Mouse (Mus musculus) forebrain, postnatal 0 days (tissue): ENCODE results near the gene Uimc1. TPM values are rescaled to one million over a fixed set of nuclear protein-coding genes. Genes with fewer than 3 reads are reported as not detected.

ENCODE experiments used
- ATAC-seq: fragments of 200-750 bp; cut with Nextera tagmentation; 2 replicates; pipeline ENCODE4 v1.8.0; 2017; ENCODE audit warnings: mild to moderate bottlenecking, moderate library complexity
- DNase-seq: peaks from one replicate; pipeline ENCODE4 v3.0.0-alpha.2; 2015
- H3K27ac ChIP-seq: fragments of 300-500 bp; sonication (generic); 2 replicates; pipeline ENCODE4 v1.5.1; 2014; ENCODE audit warnings: low read depth, mild to moderate bottlenecking, antibody characterized with exemption, low read length, moderate library complexity, mixed read lengths
- H3K27me3 ChIP-seq: fragments of 300-500 bp; sonication (generic); 2 replicates; pipeline ENCODE4 v1.6.1; 2014; ENCODE audit warnings: mild to moderate bottlenecking, low read length, mixed read lengths; ENCODE audit not compliant: insufficient read depth
- H3K36me3 ChIP-seq: fragments of 300-500 bp; sonication (generic); 2 replicates; pipeline ENCODE4 v1.6.1; 2014; ENCODE audit warnings: mild to moderate bottlenecking, moderate library complexity; ENCODE audit not compliant: insufficient read depth
- H3K4me1 ChIP-seq: fragments of 300-500 bp; sonication (generic); 2 replicates; pipeline ENCODE4 v1.6.1; 2014; ENCODE audit warnings: antibody characterized with exemption; ENCODE audit not compliant: insufficient read depth
- H3K4me2 ChIP-seq: fragments of 300-500 bp; sonication (generic); 2 replicates; pipeline ENCODE4 v1.6.1; 2014; ENCODE audit warnings: low read depth, mild to moderate bottlenecking, moderate library complexity
- H3K4me3 ChIP-seq: fragments of 300-500 bp; sonication (generic); 2 replicates; pipeline ENCODE4 v1.5.1; 2014; ENCODE audit warnings: low read depth, low read length, mixed read lengths
- H3K9ac ChIP-seq: fragments of 300-500 bp; sonication (generic); 2 replicates; pipeline ENCODE4 v1.6.1; 2014; ENCODE audit warnings: mild to moderate bottlenecking
- H3K9me3 ChIP-seq: fragments of 300-500 bp; sonication (generic); 2 replicates; pipeline ENCODE4 v1.6.1; 2016; ENCODE audit warnings: low read length
- CTCF ChIP-seq: sonication (generic); IDR thresholded peaks from 2 replicates; pipeline ENCODE4 v1.5.1; 2016; ENCODE audit warnings: antibody characterized with exemption, control low read depth, low read depth
- WGBS: fragments of 180-500 bp; shearing (Covaris S2); extraction: QIAGEN DNeasy Blood & Tissue Kit; methylation state at CpG from one replicate; pipeline ENCODE4 v1.1.7; 2014; 5-methylcytosine and 5-hydroxymethylcytosine counted together
- polyA plus RNA-seq: library from polyadenylated mRNA; unstranded; fragments of >200 nt; fragmentation: Nextera tagmentation; extraction: Ambion mirVana; gene quantifications from 2 replicates; pipeline ENCODE4 v1.2.1, GENCODE M21; 2015
- total RNA-seq: library from RNA; depleted of rRNA; stranded (reverse); fragments of >200 nt; gene quantifications from 2 replicates; pipeline ENCODE4 v1.2.3, GENCODE M21; 2014

Gene Uimc1
- total and polyA plus RNA-seq, 2 experiments from 2014 or later = 12.2 to 12.6 TPM

GRCm38 (mm10) chr13:55107116-55107515, 7.0 kb upstream of the Uimc1 start:
- H3K9ac ChIP-seq = no peak overlapping the region
- 86% methylated on average over 4 of the region's 4 CpGs for WGBS
- H3K27ac ChIP-seq = no peak overlapping the region
- H3K4me1 ChIP-seq = peaks cover 7% of the 10 kb centered on the region
- H3K4me2 ChIP-seq = no peak overlapping the region
- DNase-seq = no peak
- H3K36me3 ChIP-seq = no peaks in the 10 kb centered on the region; the same call in 1 of the 2 replicates
- TF ChIP-seq CTCF = no peak
- no peaks in the 10 kb centered on the region for H3K27me3 ChIP-seq
- H3K4me3 ChIP-seq = no peak overlapping the region
- no peak for ATAC-seq
- H3K9me3 ChIP-seq = no peaks in the 10 kb centered on the region

- no peaks in the 10 kb centered on the region for H3K9me3 ChIP-seq
- TF ChIP-seq CTCF = no peak
- no peaks in the 10 kb centered on the region; the same call in 1 of the 2 replicates for H3K36me3 ChIP-seq
- DNase-seq (no peak), ATAC-seq (no peak)
- H3K9ac ChIP-seq = peak overlapping the region; percentile 76
- peak overlapping the region; percentile 62 for H3K4me3 ChIP-seq
- H3K27me3 ChIP-seq = no peaks in the 10 kb centered on the region
- peaks cover 7% of the 10 kb centered on the region for H3K4me1 ChIP-seq
- H3K4me2 ChIP-seq = peak overlapping the region; percentile 73
- 0 out of 2 replicates have a peak overlapping the region, but pooled peaks have one; percentile 79 for H3K27ac ChIP-seq
- WGBS = 17% methylated on average over 8 of the region's 8 CpGs
These were observed 6.0 kb upstream of the Uimc1 start for GRCm38 (mm10) chr13:55105953-55106691.

GRCm38 (mm10) chr13:55105045-55105952, 5.2 kb upstream of the Uimc1 start, which contains the start of gene Zfp346:
TSS of gene Zfp346 (plus strand) at chr13:55105311.
- H3K4me3 ChIP-seq = peak within 1 kb of the TSS; percentile 62
- ATAC-seq = peak; percentile 93
- H3K9me3 ChIP-seq = no peaks in the 10 kb centered on the region
- H3K27ac ChIP-seq = peak within 1 kb of the TSS; percentile 79
- H3K9ac ChIP-seq = peak within 1 kb of the TSS; percentile 76
- under 1% methylated on average over 66 of the region's 66 CpGs for WGBS
- no peaks in the 10 kb centered on the region; the same call in 1 of the 2 replicates for H3K36me3 ChIP-seq
- peaks cover 7% of the 10 kb centered on the region for H3K4me1 ChIP-seq
- peak within 1 kb of the TSS; percentile 73 for H3K4me2 ChIP-seq
- DNase-seq = peak; percentile 96
- peak; percentile 62 for TF ChIP-seq CTCF
- no peaks in the 10 kb centered on the region for H3K27me3 ChIP-seq

GRCm38 (mm10) chr13:55103351-55103750, 3.3 kb upstream of the Uimc1 start:
- no peak for ATAC-seq
- peaks cover 10% of the 10 kb centered on the region for H3K4me1 ChIP-seq
- no peaks in the 10 kb centered on the region for H3K9me3 ChIP-seq
- 76% methylated on average over 2 of the region's 2 CpGs for WGBS
- H3K36me3 ChIP-seq = no peaks in the 10 kb centered on the region; the same call in 1 of the 2 replicates
- no peak overlapping the region for H3K27ac ChIP-seq
- no peak overlapping the region for H3K9ac ChIP-seq
- no peak for DNase-seq
- H3K4me2 ChIP-seq = no peak overlapping the region
- no peaks in the 10 kb centered on the region for H3K27me3 ChIP-seq
- TF ChIP-seq CTCF = no peak
- H3K4me3 ChIP-seq = no peak overlapping the region

GRCm38 (mm10) chr13:55102366-55102765, 2.3 kb upstream of the Uimc1 start:
- Histone ChIP-seq H3K36me3 (no peaks in the 10 kb centered on the region), H3K9me3 (no peaks in the 10 kb centered on the region)

GRCm38 (mm10) chr13:55101627-55102026, 1.5 kb upstream of the Uimc1 start:
- WGBS = 98% methylated on average over 11 of the region's 11 CpGs
- Histone ChIP-seq H3K27ac (no peak overlapping the region), H3K4me3 (no peak overlapping the region), H3K4me1 (peaks cover 10% of the 10 kb centered on the region), H3K9ac (no peak overlapping the region), H3K36me3 (no peaks in the 10 kb centered on the region), H3K9me3 (no peaks in the 10 kb centered on the region), H3K27me3 (no peaks in the 10 kb centered on the region), H3K4me2 (no peak overlapping the region)
- DNase-seq (no peak), ATAC-seq (no peak)
- TF ChIP-seq CTCF = no peak

More at GRCm38 (mm10) chr13:55102366-55102765, 2.3 kb upstream of the Uimc1 start:
- Histone ChIP-seq H3K27ac (no peak overlapping the region), H3K4me3 (no peak overlapping the region), H3K4me1 (peaks cover 10% of the 10 kb centered on the region), H3K9ac (no peak overlapping the region), H3K27me3 (no peaks in the 10 kb centered on the region), H3K4me2 (no peak overlapping the region)
- no peak for DNase-seq
- TF ChIP-seq CTCF = no peak
- no peak for ATAC-seq
- 94% methylated on average over 3 of the region's 3 CpGs for WGBS
